Mouse (Mus musculus) urinary bladder, postnatal 36 days (tissue): ENCODE data around the gene Spin2f.
"Not testable (repeated sequence)": the region's sequence is repeated elsewhere in the genome, so short reads cannot be mapped to it uniquely, and the experiment has no call there.

Experiments used
- DNase-seq, 2 experiments: peaks; one replicate each; pipeline ENCODE4 v3.0.0; 2022; ENCODE audit warnings: low spot score in 2 of 2, mixed read lengths in 1 of 2

Gene Spin2f

GRCm38 (mm10) chrX:31253594-31253993 lies at the start of gene Spin2f:
Gene Spin2f (plus strand): TSS chrX:31253894.
- DNase-seq, result not testable (repeated sequence)

GRCm38 (mm10) chrX:31212136-31212535 lies 41.6 kb upstream of the Spin2f start:
- not testable (repeated sequence) for DNase-seq

- not testable (repeated sequence) for DNase-seq
These were observed 30.2 kb upstream of the Spin2f start for GRCm38 (mm10) chrX:31223536-31223935.

GRCm38 (mm10) chrX:31235088-31235487 lies 18.6 kb upstream of the Spin2f start:
- DNase-seq, result not testable (repeated sequence)

GRCm38 (mm10) chrX:31241754-31242153 lies 11.9 kb upstream of the Spin2f start:
- not testable (repeated sequence) for DNase-seq
